Mouse (Mus musculus) liver, embryonic 13.5 days (tissue): ENCODE measurements around the gene Ccdc34. TPM values are rescaled to one million over a fixed set of nuclear protein-coding genes. Genes with fewer than 3 reads are reported as not detected.

Experiments
- ATAC-seq: fragments of 200-750 bp; cut with Nextera tagmentation; 2 replicates; pipeline ENCODE4 v1.8.0; 2017; ENCODE audit warnings: low read depth, mild to moderate bottlenecking, moderate number of reproducible peaks, moderate library complexity
- DNase-seq: peaks from one replicate; pipeline ENCODE4 v3.0.0; 2022
- H3K27ac ChIP-seq: fragments of 300-500 bp; sonication (generic); 2 replicates; pipeline ENCODE4 v1.5.1; 2015; ENCODE audit warnings: moderate library complexity, mild to moderate bottlenecking, inconsistent platforms
- H3K27me3 ChIP-seq: fragments of 300-500 bp; sonication (generic); 2 replicates; pipeline ENCODE4 v1.6.1; 2015; ENCODE audit warnings: mild to moderate bottlenecking, inconsistent platforms
- H3K36me3 ChIP-seq: fragments of 300-500 bp; sonication (generic); 2 replicates; pipeline ENCODE4 v1.6.1; 2015; ENCODE audit warnings: mild to moderate bottlenecking, inconsistent platforms
- H3K4me1 ChIP-seq: fragments of 300-500 bp; sonication (generic); replicated peaks from 2 replicates; pipeline ENCODE4 v1.6.1; 2015; ENCODE audit warnings: inconsistent platforms
- H3K4me2 ChIP-seq: fragments of 300-500 bp; sonication (generic); 2 replicates; pipeline ENCODE4 v1.6.1; 2015; ENCODE audit warnings: inconsistent platforms, mild to moderate bottlenecking, moderate library complexity
- H3K4me3 ChIP-seq: fragments of 300-500 bp; sonication (generic); replicated peaks from 2 replicates; pipeline ENCODE4 v1.5.1; 2015; ENCODE audit warnings: mild to moderate bottlenecking, inconsistent platforms
- H3K9ac ChIP-seq: fragments of 300-500 bp; sonication (generic); 2 replicates; pipeline ENCODE4 v1.6.1; 2015; ENCODE audit warnings: mild to moderate bottlenecking, inconsistent platforms
- H3K9me3 ChIP-seq: fragments of 300-500 bp; sonication (generic); replicated peaks from 2 replicates; pipeline ENCODE4 v1.6.1; 2016; ENCODE audit warnings: inconsistent platforms
- WGBS: fragments of 180-500 bp; shearing (Covaris S2); methylation state at CpG from one replicate; pipeline ENCODE4 v1.1.7; 2015; ENCODE audit not compliant: insufficient replicate concordance; 5-methylcytosine and 5-hydroxymethylcytosine counted together
- polyA plus RNA-seq: library from polyadenylated mRNA; unstranded; fragments of >200 nt; fragmentation: Nextera tagmentation; extraction: Ambion mirVana; gene quantifications from 2 replicates; pipeline ENCODE4 v1.2.1, GENCODE M21; 2015

Ccdc34 gene
- polyA plus RNA-seq, 1 experiment from 2014 or later: 26.2 TPM

- H3K4me2 ChIP-seq: no peak overlapping the region
- DNase-seq: no peak
- ATAC-seq: no peak
- no peaks in the 10 kb centered on the region for H3K9me3 ChIP-seq
- H3K36me3 ChIP-seq: no peaks in the 10 kb centered on the region
- WGBS: 61% methylated on average over 6 of the region's 6 CpGs
- H3K27me3 ChIP-seq: no peaks in the 10 kb centered on the region
- H3K9ac ChIP-seq: no peak overlapping the region
- H3K27ac ChIP-seq: no peak overlapping the region
- no peaks in the 10 kb centered on the region for H3K4me1 ChIP-seq
- no peak overlapping the region for H3K4me3 ChIP-seq
Measured at GRCm38 (mm10) chr2:110182248-110182647, 164.6 kb downstream of the Ccdc34 start.

- H3K27ac ChIP-seq: no peak overlapping the region
- H3K9me3 ChIP-seq: no peaks in the 10 kb centered on the region
- no peak overlapping the region for H3K9ac ChIP-seq
- H3K4me2 ChIP-seq: no peak overlapping the region
- 57% methylated on average over 4 of the region's 4 CpGs for WGBS
- DNase-seq: no peak
- no peaks in the 10 kb centered on the region for H3K4me1 ChIP-seq
- H3K4me3 ChIP-seq: no peak overlapping the region
- H3K27me3 ChIP-seq: no peaks in the 10 kb centered on the region
- ATAC-seq: no peak
- H3K36me3 ChIP-seq: no peaks in the 10 kb centered on the region
Measured at GRCm38 (mm10) chr2:110182795-110183486, 165.3 kb downstream of the Ccdc34 start.

GRCm38 (mm10) chr2:110184071-110184470, 166.5 kb downstream of the Ccdc34 start:
- Histone ChIP-seq H3K4me3 (no peak overlapping the region), H3K36me3 (no peaks in the 10 kb centered on the region)

GRCm38 (mm10) chr2:110186427-110186980, 168.9 kb downstream of the Ccdc34 start:
- ATAC-seq: no peak
- no peak for DNase-seq

More at GRCm38 (mm10) chr2:110184071-110184470, 166.5 kb downstream of the Ccdc34 start:
- Histone ChIP-seq H3K9ac (no peak overlapping the region), H3K27me3 (no peaks in the 10 kb centered on the region), H3K4me2 (no peak overlapping the region), H3K9me3 (no peaks in the 10 kb centered on the region), H3K27ac (no peak overlapping the region), H3K4me1 (no peaks in the 10 kb centered on the region)
- no peak for DNase-seq
- ATAC-seq: no peak
- 69% methylated on average over 1 of the region's 1 CpGs for WGBS

GRCm38 (mm10) chr2:110188696-110189397, 171.2 kb downstream of the Ccdc34 start:
- Histone ChIP-seq H3K27ac (no peak overlapping the region), H3K9me3 (no peaks in the 10 kb centered on the region), H3K27me3 (no peaks in the 10 kb centered on the region), H3K36me3 (no peaks in the 10 kb centered on the region), H3K4me2 (no peak overlapping the region), H3K4me1 (no peaks in the 10 kb centered on the region), H3K9ac (no peak overlapping the region), H3K4me3 (no peak overlapping the region)
- 56% methylated on average over 4 of the region's 4 CpGs for WGBS
- no peak for DNase-seq
- no peak for ATAC-seq

More at GRCm38 (mm10) chr2:110186427-110186980, 168.9 kb downstream of the Ccdc34 start:
- 38% methylated on average over 6 of the region's 6 CpGs for WGBS
- no peak overlapping the region for H3K27ac ChIP-seq
- H3K4me3 ChIP-seq: no peak overlapping the region
- no peaks in the 10 kb centered on the region for H3K27me3 ChIP-seq
- no peak overlapping the region for H3K4me2 ChIP-seq
- H3K4me1 ChIP-seq: no peaks in the 10 kb centered on the region
- H3K36me3 ChIP-seq: no peaks in the 10 kb centered on the region
- H3K9ac ChIP-seq: no peak overlapping the region
- no peaks in the 10 kb centered on the region for H3K9me3 ChIP-seq

- H3K36me3 ChIP-seq: no peaks in the 10 kb centered on the region
- H3K27ac ChIP-seq: no peak overlapping the region
- no peak for ATAC-seq
Measured at GRCm38 (mm10) chr2:110190416-110190815, 172.8 kb downstream of the Ccdc34 start.

GRCm38 (mm10) chr2:110191186-110191690, 173.6 kb downstream of the Ccdc34 start:
- no peak overlapping the region for H3K4me2 ChIP-seq
- H3K27me3 ChIP-seq: no peaks in the 10 kb centered on the region
- ATAC-seq (no peak), DNase-seq (no peak)
- no peak overlapping the region for H3K9ac ChIP-seq
- H3K9me3 ChIP-seq: no peaks in the 10 kb centered on the region
- no peaks in the 10 kb centered on the region for H3K36me3 ChIP-seq
- H3K27ac ChIP-seq: no peak overlapping the region
- H3K4me1 ChIP-seq: no peaks in the 10 kb centered on the region
- H3K4me3 ChIP-seq: no peak overlapping the region
- 65% methylated on average over 4 of the region's 4 CpGs for WGBS

More at GRCm38 (mm10) chr2:110190416-110190815, 172.8 kb downstream of the Ccdc34 start:
- no peak for DNase-seq
- WGBS: 83% methylated on average over 2 of the region's 2 CpGs
- Histone ChIP-seq H3K4me3 (no peak overlapping the region), H3K4me2 (no peak overlapping the region), H3K9ac (no peak overlapping the region), H3K27me3 (no peaks in the 10 kb centered on the region), H3K4me1 (no peaks in the 10 kb centered on the region), H3K9me3 (no peaks in the 10 kb centered on the region)

- H3K36me3 ChIP-seq: no peaks in the 10 kb centered on the region
- H3K4me2 ChIP-seq: no peak overlapping the region
- 44% methylated on average over 15 of the region's 15 CpGs for WGBS
- ATAC-seq (0 out of 2 replicates have a peak, but pooled peaks have one; percentile 20), DNase-seq (no peak)
- no peak overlapping the region for H3K4me3 ChIP-seq
- H3K9ac ChIP-seq: no peak overlapping the region
- no peaks in the 10 kb centered on the region for H3K27me3 ChIP-seq
- no peak overlapping the region for H3K27ac ChIP-seq
- no peaks in the 10 kb centered on the region for H3K9me3 ChIP-seq
- H3K4me1 ChIP-seq: no peaks in the 10 kb centered on the region
Measured at GRCm38 (mm10) chr2:110191965-110192701, 174.5 kb downstream of the Ccdc34 start.

- ATAC-seq (no peak), DNase-seq (no peak)
- WGBS: 36% methylated on average over 3 of the region's 3 CpGs
- Histone ChIP-seq H3K36me3 (no peaks in the 10 kb centered on the region), H3K9me3 (no peaks in the 10 kb centered on the region), H3K4me2 (no peak overlapping the region), H3K27me3 (no peaks in the 10 kb centered on the region), H3K27ac (no peak overlapping the region), H3K4me1 (no peaks in the 10 kb centered on the region), H3K4me3 (no peak overlapping the region), H3K9ac (no peak overlapping the region)
Measured at GRCm38 (mm10) chr2:110192702-110193312, 175.2 kb downstream of the Ccdc34 start.

- no peak overlapping the region for H3K27ac ChIP-seq
- H3K4me1 ChIP-seq: no peaks in the 10 kb centered on the region
- WGBS: 55% methylated on average over 2 of the region's 2 CpGs
- ATAC-seq: no peak
- H3K27me3 ChIP-seq: no peaks in the 10 kb centered on the region
- H3K9ac ChIP-seq: no peak overlapping the region
- H3K9me3 ChIP-seq: no peaks in the 10 kb centered on the region
- no peak for DNase-seq
- H3K4me2 ChIP-seq: no peak overlapping the region
- no peak overlapping the region for H3K4me3 ChIP-seq
- no peaks in the 10 kb centered on the region for H3K36me3 ChIP-seq
Measured at GRCm38 (mm10) chr2:110196551-110196950, 178.9 kb downstream of the Ccdc34 start.

- ATAC-seq (no peak), DNase-seq (no peak)
- no peak overlapping the region for H3K9ac ChIP-seq
- peaks cover 20% of the 10 kb centered on the region for H3K4me1 ChIP-seq
- H3K36me3 ChIP-seq: no peaks in the 10 kb centered on the region
- WGBS: 13% methylated on average over 1 of the region's 1 CpGs
- H3K4me2 ChIP-seq: no peak overlapping the region
- H3K27ac ChIP-seq: no peak overlapping the region
- no peak overlapping the region for H3K4me3 ChIP-seq
- no peaks in the 10 kb centered on the region for H3K9me3 ChIP-seq
- H3K27me3 ChIP-seq: no peaks in the 10 kb centered on the region
Measured at GRCm38 (mm10) chr2:110199648-110200047, 182.0 kb downstream of the Ccdc34 start.
